Mouse (Mus musculus) small intestine, adult 2 months (tissue): ENCODE measurements around the gene R3hdm2.

Experiments used
- CTCF ChIP-seq: fragments of 200-500 bp; IDR thresholded peaks from 2 replicates; pipeline ENCODE4 v1.5.1; 2012; ENCODE audit warnings: low read depth, mild to moderate bottlenecking, control low read depth, inconsistent platforms, low read length, moderate library complexity, mixed read lengths; ENCODE audit not compliant: insufficient replicate concordance, insufficient read length; ENCODE audit errors: extremely low read depth
- POLR2A ChIP-seq: fragments of 200-500 bp; IDR thresholded peaks from 2 replicates; pipeline ENCODE4 v1.6.1; 2012; ENCODE audit warnings: low read depth, mild to moderate bottlenecking, control low read depth, inconsistent platforms, low read length, moderate library complexity

GRCm38 (mm10) chr10:127407391-127407790 lies 27.3 kb downstream of the R3hdm2 start:
- TF ChIP-seq CTCF (no peak), POLR2A (no peak)
